Mouse (Mus musculus) olfactory bulb, adult 2 months (tissue): ENCODE measurements around the gene Reep3. TPM values are rescaled to one million over a fixed set of nuclear protein-coding genes. Genes with fewer than 3 reads are reported as not detected.
"Not testable (repeated sequence)": the region's sequence is repeated elsewhere in the genome, so short reads cannot be mapped to it uniquely, and the experiment has no call there.

Source experiments
- H3K27ac ChIP-seq: fragments of 200-500 bp; 2 replicates; pipeline ENCODE4 v1.5.1; 2012; ENCODE audit warnings: low read depth, low read length; ENCODE audit not compliant: insufficient read depth
- H3K4me1 ChIP-seq: fragments of 200-500 bp; 2 replicates; pipeline ENCODE4 v1.6.1; 2012; ENCODE audit warnings: low read length; ENCODE audit not compliant: control insufficient read depth, insufficient read depth
- H3K4me3 ChIP-seq: fragments of 200-500 bp; 2 replicates; pipeline ENCODE4 v1.5.1; 2012; ENCODE audit warnings: mild to moderate bottlenecking, low read depth, low read length, moderate library complexity; ENCODE audit not compliant: insufficient read depth
- CTCF ChIP-seq: fragments of 200-500 bp; IDR thresholded peaks from 2 replicates; pipeline ENCODE4 v1.5.1; 2012; ENCODE audit warnings: low read depth, mild to moderate bottlenecking, low read length, moderate library complexity; ENCODE audit not compliant: insufficient read depth
- POLR2A ChIP-seq: fragments of 200-500 bp; IDR thresholded peaks from 2 replicates; pipeline ENCODE4 v1.6.1; 2012; ENCODE audit warnings: mild to moderate bottlenecking, low read depth, low read length, moderate library complexity; ENCODE audit not compliant: insufficient read depth
- WGBS: fragments of 180-500 bp; shearing (Covaris S2); methylation state at CpG from one replicate; pipeline ENCODE4 v1.1.7; 2018; 5-methylcytosine and 5-hydroxymethylcytosine counted together
- polyA plus RNA-seq: library from polyadenylated mRNA; stranded (reverse); fragments of >200 nt; gene quantifications from 2 replicates; pipeline ENCODE4 v1.2.4, GENCODE M21; 2012; ENCODE audit warnings: low replicate concordance; ENCODE audit not compliant: missing spikeins, insufficient read depth, insufficient read length

Reep3 gene
- polyA plus RNA-seq, 1 experiment, result not detected

DNA sequence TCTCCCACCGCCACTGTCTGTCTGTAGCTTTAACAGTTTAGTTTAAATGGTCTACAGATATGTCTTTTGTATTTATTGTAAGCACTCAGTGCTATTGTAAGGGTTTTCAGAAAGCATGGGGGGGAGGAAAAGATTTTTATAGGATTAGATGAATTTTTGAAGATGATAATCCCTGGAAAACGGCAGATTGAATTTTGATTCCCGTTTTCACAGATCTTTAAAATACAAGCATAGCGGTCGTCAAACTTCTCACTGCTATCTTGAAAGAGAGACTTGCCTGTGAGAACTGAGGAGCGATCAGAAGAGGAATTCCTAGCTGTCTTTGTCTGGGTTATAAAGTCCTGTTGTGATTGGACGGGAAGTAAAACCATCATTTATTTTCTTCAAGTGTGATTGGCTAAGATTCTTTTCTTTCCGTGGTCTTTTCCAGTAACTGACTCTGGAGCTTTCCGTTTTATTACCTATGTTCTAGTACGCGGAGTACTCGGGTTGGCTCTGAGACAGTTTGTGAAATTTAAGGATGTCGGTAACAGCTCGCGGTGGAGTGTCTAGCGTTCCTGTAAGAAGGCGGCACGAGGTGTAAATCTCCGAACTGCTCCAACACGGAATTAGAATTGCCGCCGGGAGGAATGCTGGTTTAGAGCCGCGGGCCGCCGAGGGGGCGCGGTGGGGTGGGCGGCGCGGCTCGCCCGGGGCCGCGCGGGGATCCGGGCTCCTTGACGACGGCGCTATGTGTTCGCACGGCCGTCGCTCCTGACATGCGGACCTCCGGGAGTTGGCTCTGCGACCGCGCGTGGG is 29.5 kb upstream of the Reep3 start:
- WGBS, result 2% methylated on average over 50 of the region's 50 CpGs
- no peak for TF ChIP-seq CTCF
- TF ChIP-seq POLR2A, result no peak
- Histone ChIP-seq H3K4me3 (peak overlapping the region; percentile 98), H3K4me1 (peaks cover 6% of the 10 kb centered on the region), H3K27ac (peak overlapping the region; percentile 81; the same call in 1 of the 2 replicates)

DNA sequence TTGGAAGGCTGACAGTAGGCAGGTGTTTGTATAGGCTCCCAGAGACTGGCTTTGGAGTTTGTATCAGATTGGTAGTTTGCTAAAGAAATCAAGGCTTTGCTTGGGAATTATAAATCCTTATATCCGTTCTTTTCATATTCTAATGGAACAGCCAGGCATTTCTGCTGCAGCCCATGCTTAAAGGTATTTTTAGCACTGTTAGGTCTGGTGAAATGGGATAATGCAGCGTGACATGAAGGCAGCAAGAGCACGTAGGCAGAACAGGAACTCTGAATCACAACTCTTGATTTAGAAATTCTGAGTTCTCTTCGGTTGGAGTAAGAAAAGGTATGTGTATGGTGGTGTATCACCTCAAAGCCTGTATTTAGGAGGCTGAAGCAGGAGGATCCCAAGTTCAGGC is 27.4 kb upstream of the Reep3 start:
- Histone ChIP-seq H3K4me3 (no peak overlapping the region), H3K27ac (no peak overlapping the region; the same call in 1 of the 2 replicates), H3K4me1 (peaks cover 3% of the 10 kb centered on the region)
- TF ChIP-seq CTCF (no peak), POLR2A (no peak)
- 35% methylated on average over 4 of the region's 4 CpGs for WGBS

DNA sequence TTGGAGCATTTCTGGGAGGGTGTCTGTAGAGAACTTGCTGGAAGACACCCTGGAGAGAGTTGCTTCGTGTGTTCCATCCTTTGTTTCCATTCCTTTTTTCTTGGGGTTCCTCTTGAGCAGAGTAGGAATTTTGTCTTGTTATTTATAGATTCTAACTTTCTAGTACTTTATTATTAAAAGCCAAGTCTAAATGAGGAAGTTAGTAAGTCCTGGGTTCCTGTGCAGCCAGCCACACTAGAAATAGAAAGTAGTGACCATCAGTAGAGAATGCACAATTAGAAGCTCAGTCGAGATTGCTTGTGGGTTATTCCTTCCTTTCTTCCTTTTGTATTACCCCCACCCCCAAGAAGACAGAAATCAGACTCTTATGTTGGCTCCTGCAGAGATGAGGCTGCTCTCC is 27.0 kb upstream of the Reep3 start:
- no peak overlapping the region for H3K4me3 ChIP-seq
- TF ChIP-seq CTCF (no peak), POLR2A (no peak)
- 19% methylated on average over 2 of the region's 2 CpGs for WGBS
- H3K27ac ChIP-seq, result peak overlapping the region; percentile 60; the same call in 1 of the 2 replicates
- H3K4me1 ChIP-seq, result peaks cover 3% of the 10 kb centered on the region

DNA sequence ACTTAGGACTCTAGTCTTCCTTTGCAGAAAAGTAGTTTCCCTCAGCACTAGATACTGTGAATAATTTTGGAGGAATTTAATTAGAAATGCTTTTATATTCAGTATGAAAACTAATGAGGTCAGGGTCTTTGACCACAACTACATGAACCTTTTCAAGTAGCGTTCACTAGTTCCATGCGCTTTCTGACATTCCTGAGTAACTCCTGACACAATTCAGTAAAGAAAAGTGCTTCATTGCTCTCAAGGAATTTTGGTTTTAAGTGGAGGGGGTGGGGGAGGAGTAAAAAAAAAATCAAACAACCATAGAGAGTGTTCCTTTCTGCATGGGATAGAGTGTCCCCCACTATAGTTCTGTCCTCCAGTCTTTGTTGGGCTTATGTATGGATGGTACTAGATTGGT is 23.9 kb upstream of the Reep3 start:
- H3K27ac ChIP-seq, result no peak overlapping the region
- WGBS, result 90% methylated on average over 2 of the region's 2 CpGs
- no peak overlapping the region for H3K4me3 ChIP-seq
- no peak for TF ChIP-seq CTCF
- TF ChIP-seq POLR2A, result no peak
- H3K4me1 ChIP-seq, result peaks cover 12% of the 10 kb centered on the region

DNA sequence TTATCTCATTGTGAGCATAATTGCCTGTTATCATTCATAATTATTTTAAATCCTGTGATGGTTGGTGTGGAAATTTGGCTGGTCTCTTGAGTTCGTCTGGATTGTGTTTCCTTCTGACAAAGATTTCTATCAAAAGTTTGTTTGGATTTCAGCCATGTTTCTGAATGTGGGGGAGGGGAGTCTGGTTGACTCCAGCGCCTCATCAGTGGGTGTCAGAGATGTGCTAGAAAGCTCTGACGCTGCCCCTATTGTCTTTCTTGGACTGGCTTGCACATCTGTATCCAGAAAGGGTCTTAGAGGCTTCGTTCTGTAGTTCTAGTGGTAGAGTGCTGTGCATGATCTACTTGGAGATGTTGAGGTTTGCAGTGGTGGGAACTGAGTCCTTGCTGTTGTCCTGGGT is 23.4 kb upstream of the Reep3 start:
- Histone ChIP-seq H3K4me3 (no peak overlapping the region), H3K4me1 (peaks cover 12% of the 10 kb centered on the region), H3K27ac (no peak overlapping the region)
- TF ChIP-seq CTCF, result no peak
- no peak for TF ChIP-seq POLR2A
- WGBS, result 52% methylated on average over 4 of the region's 4 CpGs

DNA sequence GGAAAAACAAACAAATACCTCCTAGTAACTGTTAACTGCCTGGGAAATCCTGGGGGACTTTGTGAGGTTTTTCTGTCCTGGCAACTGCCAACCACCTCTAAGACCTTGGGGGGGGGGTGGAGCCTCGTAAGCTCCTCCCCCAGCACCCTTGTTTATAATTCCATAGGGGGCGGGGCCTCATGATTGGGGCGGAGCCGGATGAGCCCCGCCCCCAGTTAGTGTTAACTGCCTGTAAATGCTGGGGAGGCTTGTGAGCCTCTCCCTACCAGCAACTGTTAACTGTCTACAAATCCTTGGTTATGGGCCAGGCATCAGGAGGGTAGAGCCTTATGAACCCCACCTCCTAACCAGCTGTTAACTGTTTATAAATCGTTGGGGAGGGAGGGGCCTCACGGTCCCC is 22.5 kb upstream of the Reep3 start:
- Histone ChIP-seq H3K4me1 (peaks cover 10% of the 10 kb centered on the region), H3K27ac (no peak overlapping the region), H3K4me3 (no peak overlapping the region)
- 75% methylated on average over 7 of the region's 7 CpGs for WGBS
- TF ChIP-seq POLR2A (no peak), CTCF (no peak)

DNA sequence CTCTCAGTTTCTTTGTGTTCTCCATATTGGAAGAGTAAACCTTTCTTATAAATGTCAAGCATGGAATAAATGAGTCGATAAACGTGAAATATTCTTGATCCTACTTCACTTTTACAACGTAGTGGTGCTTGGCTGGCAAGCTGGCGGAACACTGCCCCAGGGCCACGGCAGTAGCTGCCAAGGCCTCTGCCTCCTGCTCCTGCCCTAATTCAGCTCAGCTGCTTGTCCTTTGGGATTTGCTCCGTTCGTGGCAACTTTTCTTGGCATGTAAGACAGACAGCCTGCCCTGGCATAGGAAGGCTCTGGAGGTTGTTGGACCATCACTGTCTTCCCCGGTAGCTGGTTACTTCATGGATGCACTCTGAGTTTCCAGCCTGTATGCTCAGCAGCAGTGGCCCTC is 19.5 kb upstream of the Reep3 start:
- no peak for TF ChIP-seq POLR2A
- TF ChIP-seq CTCF, result no peak
- peaks cover 13% of the 10 kb centered on the region for H3K4me1 ChIP-seq
- H3K27ac ChIP-seq, result no peak overlapping the region
- H3K4me3 ChIP-seq, result no peak overlapping the region
- 56% methylated on average over 8 of the region's 8 CpGs for WGBS

DNA sequence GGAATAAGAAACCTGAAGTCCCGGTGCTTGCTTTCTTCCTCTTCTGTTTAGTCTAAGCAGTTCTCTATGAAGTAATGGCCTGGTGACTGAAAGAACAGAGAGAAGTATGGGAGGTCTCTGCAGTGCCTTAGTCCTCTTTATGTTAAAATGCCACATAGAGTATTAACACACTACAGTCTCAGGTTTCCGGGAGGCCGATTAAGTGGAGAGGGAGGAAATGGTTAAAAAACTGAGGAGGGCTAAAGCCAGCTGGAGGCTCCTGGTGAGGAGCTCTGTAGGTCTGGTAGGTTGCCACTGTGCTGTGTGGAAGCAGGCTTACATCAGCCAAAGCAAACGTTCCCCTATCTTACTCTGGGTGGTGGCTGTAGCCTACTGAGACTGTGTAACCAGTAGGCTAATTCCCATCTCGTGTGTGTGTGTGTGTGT is 18.9 kb upstream of the Reep3 start:
- no peak for TF ChIP-seq POLR2A
- TF ChIP-seq CTCF, result no peak
- peaks cover 13% of the 10 kb centered on the region for H3K4me1 ChIP-seq
- 29% methylated on average over 5 of the region's 5 CpGs for WGBS
- no peak overlapping the region for H3K27ac ChIP-seq
- no peak overlapping the region for H3K4me3 ChIP-seq

DNA sequence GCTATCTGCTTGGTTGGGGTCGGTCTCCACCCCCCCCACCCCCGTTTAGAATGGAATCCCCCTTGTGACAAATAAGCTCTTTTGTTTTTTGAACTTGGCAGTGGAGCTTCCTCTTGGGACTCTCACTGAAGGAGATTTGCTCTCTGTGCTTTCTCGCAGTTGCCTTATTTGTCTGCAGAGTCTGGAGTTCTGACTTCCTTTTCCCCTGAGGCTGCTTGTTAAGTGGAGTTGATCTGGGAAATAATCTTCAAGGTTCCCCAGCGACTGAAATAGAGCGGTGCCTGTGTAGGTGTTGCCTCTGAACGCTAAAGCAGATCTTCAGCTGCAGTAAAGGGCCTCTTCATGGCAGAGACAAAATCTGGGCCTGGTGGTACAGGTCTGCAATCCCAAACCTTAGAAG is 18.4 kb upstream of the Reep3 start:
- no peak overlapping the region for H3K4me3 ChIP-seq
- peaks cover 17% of the 10 kb centered on the region for H3K4me1 ChIP-seq
- TF ChIP-seq POLR2A (no peak), CTCF (no peak)
- H3K27ac ChIP-seq, result no peak overlapping the region
- 15% methylated on average over 6 of the region's 6 CpGs for WGBS

DNA sequence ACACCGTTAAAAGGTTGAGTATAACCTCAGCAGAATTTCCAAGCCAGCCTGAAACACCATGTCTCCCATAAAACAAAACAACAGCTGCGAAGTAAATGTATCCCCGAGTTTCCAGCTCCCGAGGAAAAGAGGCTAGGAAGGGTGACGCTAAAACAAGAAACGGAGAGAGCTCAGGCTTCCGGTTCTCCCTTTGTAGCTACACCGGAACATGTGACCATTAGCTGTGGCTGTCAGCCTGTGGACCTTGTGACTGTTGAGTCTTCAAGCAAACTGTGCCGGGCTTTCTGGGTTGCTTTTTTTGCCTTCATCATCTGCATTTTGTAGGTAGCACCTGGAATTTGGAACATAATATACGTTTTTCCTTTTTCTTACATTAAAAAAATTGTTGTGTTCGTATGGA is 17.1 kb upstream of the Reep3 start:
- H3K4me3 ChIP-seq, result no peak overlapping the region
- TF ChIP-seq POLR2A (no peak), CTCF (no peak)
- H3K4me1 ChIP-seq, result peaks cover 17% of the 10 kb centered on the region
- 75% methylated on average over 11 of the region's 11 CpGs for WGBS
- H3K27ac ChIP-seq, result no peak overlapping the region

DNA sequence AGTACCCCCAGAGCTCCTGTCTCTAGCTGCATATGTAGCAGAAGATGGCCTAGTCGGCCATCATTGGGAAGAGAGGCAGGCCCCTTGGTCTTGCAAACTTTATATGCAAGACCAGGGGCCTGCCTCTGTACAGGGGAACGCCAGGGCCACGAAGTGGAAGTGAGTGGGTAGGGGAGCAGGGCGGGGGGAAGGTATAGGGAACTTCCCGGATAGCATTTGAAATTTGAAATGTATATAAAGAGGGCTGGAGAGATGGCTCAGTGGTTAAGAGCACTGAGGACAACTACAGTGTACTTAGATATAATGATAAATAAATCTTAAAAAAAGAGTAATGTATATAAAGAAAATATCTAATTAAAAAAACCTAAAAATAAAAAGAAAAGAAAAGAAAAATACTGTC is 16.2 kb upstream of the Reep3 start:
- H3K4me1 ChIP-seq, result peaks cover 18% of the 10 kb centered on the region
- not testable (repeated sequence) for H3K4me3 ChIP-seq, H3K27ac ChIP-seq
- WGBS, result 80% methylated on average over 5 of the region's 5 CpGs
